Comparison of ENCODE assay signal across 28 mouse cellular contexts in the genomic region with DNA sequence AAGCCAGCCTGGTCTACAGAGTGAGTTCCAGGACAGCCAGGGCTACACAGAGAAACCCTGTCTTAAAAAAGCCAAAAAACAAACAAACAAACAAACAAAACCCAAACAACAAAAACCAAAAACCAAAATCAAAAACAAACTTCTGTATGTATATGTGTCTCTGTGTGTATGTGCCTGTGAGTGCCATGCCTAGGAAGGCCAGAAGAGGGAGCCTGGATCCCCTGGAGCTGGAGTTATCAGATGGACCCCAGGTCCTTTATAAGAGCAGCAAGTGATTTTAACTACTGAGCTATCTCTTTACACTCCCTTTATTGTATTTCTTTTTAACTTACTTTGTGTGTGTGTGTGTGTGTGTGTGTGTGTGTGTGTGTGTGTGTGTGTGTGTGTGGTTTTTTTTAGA. TPM values are rescaled to one million over a fixed set of nuclear protein-coding genes. Genes with fewer than 3 reads are reported as not detected.
DNase-seq lines count a peak whose midpoint lies in the region; ATAC-seq and TF ChIP-seq lines count a peak whose summit lies in the region.
"Had no signal": no experiment of that assay in that cellular context is flagged by ENCODE, and none has a peak within 500 bp of the region (broad histone marks: within the 10 kb centered on the region; RNA-seq: fewer than 3 reads in every experiment).

No protein-coding gene starts in this region.

- H3K4me1 ChIP-seq in kidney, postnatal 0 days (replicated peaks; ENCODE audit: insufficient read depth, low read length): no peaks in the 10 kb centered on the region
- no peaks in the 10 kb centered on the region for H3K4me1 ChIP-seq in midbrain, postnatal 0 days (ENCODE audit: insufficient read depth, low read length)
- H3K4me1 ChIP-seq in midbrain, embryonic 15.5 days: no peaks in the 10 kb centered on the region
- no peaks in the 10 kb centered on the region for H3K4me1 ChIP-seq in forebrain, embryonic 11.5 days (replicated peaks; ENCODE audit: control insufficient read depth, insufficient read depth, low read length)
- H3K4me1 ChIP-seq: liver, embryonic 12.5 days; megakaryocyte, embryonic 14.5 days; neural tube, embryonic 15.5 days; stomach, embryonic 15.5 days had no signal

- 0 out of 2 replicates have a peak, but pooled peaks cover 19% of the 10 kb centered on the region for H3K36me3 ChIP-seq in kidney, postnatal 0 days (ENCODE audit: insufficient read depth, low read length)
- peaks cover 12% of the 10 kb centered on the region; the same call in 1 of the 2 replicates for H3K36me3 ChIP-seq in midbrain, postnatal 0 days (ENCODE audit: insufficient read depth, low read length)
- H3K36me3 ChIP-seq in midbrain, embryonic 15.5 days (replicated peaks): no peaks in the 10 kb centered on the region
- no peaks in the 10 kb centered on the region for H3K36me3 ChIP-seq in forebrain, embryonic 11.5 days (ENCODE audit: control insufficient read depth, insufficient read depth, low read length)
- H3K36me3 ChIP-seq: liver, embryonic 12.5 days had no signal

- no peak overlapping the region for H3K9ac ChIP-seq in kidney, postnatal 0 days (ENCODE audit: low read depth, low read length)
- no peak overlapping the region for H3K9ac ChIP-seq in midbrain, postnatal 0 days (replicated peaks; ENCODE audit: low read length, poor library complexity, severe bottlenecking)
- H3K9ac ChIP-seq in midbrain, embryonic 15.5 days: no peak overlapping the region
- H3K9ac ChIP-seq in forebrain, embryonic 11.5 days (ENCODE audit: low read length): no peak overlapping the region
- H3K9ac ChIP-seq: heart, embryonic 15.5 days; liver, embryonic 12.5 days; neural tube, embryonic 15.5 days; stomach, embryonic 15.5 days had no signal

- no peak for ATAC-seq in kidney, postnatal 0 days (replicated peaks; ENCODE audit: low FRiP score, low read depth)
- ATAC-seq in midbrain, postnatal 0 days (ENCODE audit: low FRiP score): no peak
- no peak for ATAC-seq in midbrain, embryonic 15.5 days (replicated peaks)
- ATAC-seq in forebrain, embryonic 11.5 days (replicated peaks; ENCODE audit: low FRiP score): no peak
- ATAC-seq: hindbrain, embryonic 16.5 days; liver, embryonic 12.5 days had no signal

- H3K27me3 ChIP-seq in kidney, postnatal 0 days (ENCODE audit: insufficient read depth, low read length): no peaks in the 10 kb centered on the region
- H3K27me3 ChIP-seq in midbrain, postnatal 0 days (ENCODE audit: insufficient read depth, low read length): no peaks in the 10 kb centered on the region
- H3K27me3 ChIP-seq in midbrain, embryonic 15.5 days (replicated peaks): no peaks in the 10 kb centered on the region
- H3K27me3 ChIP-seq in forebrain, embryonic 11.5 days (ENCODE audit: control insufficient read depth, insufficient read depth, low read length): no peaks in the 10 kb centered on the region
- H3K27me3 ChIP-seq: heart, embryonic 15.5 days; neural tube, embryonic 15.5 days; stomach, embryonic 15.5 days had no signal

- H3K27ac ChIP-seq in kidney, postnatal 0 days: no peak overlapping the region
- no peak overlapping the region for H3K27ac ChIP-seq in midbrain, postnatal 0 days (ENCODE audit: low read depth, low read length)
- H3K27ac ChIP-seq in midbrain, embryonic 15.5 days: no peak overlapping the region
- H3K27ac ChIP-seq in forebrain, embryonic 11.5 days (ENCODE audit: low read depth, low read length): no peak overlapping the region
- H3K27ac ChIP-seq: heart, embryonic 15.5 days; liver, embryonic 12.5 days; neural tube, embryonic 15.5 days; stomach, embryonic 15.5 days had no signal

- no peak overlapping the region for H3K4me3 ChIP-seq in kidney, postnatal 0 days (replicated peaks; ENCODE audit: low read depth, low read length)
- no peak overlapping the region for H3K4me3 ChIP-seq in midbrain, postnatal 0 days (ENCODE audit: low read depth, low read length)
- H3K4me3 ChIP-seq in midbrain, embryonic 15.5 days: no peak overlapping the region
- no peak overlapping the region for H3K4me3 ChIP-seq in forebrain, embryonic 11.5 days (ENCODE audit: low read depth, low read length)
- H3K4me3 ChIP-seq: heart, embryonic 15.5 days; liver, embryonic 12.5 days; megakaryocyte, embryonic 14.5 days; neural tube, embryonic 15.5 days; stomach, embryonic 15.5 days had no signal

- H3K4me2 ChIP-seq in kidney, postnatal 0 days (ENCODE audit: low read length): no peak overlapping the region
- H3K4me2 ChIP-seq in midbrain, postnatal 0 days (ENCODE audit: low read depth, low read length, poor library complexity, severe bottlenecking): no peak overlapping the region
- no peak overlapping the region for H3K4me2 ChIP-seq in midbrain, embryonic 15.5 days
- H3K4me2 ChIP-seq in forebrain, embryonic 11.5 days (ENCODE audit: low read depth, low read length, severe bottlenecking): no peak overlapping the region
- H3K4me2 ChIP-seq: heart, embryonic 15.5 days; liver, embryonic 12.5 days; neural tube, embryonic 15.5 days; stomach, embryonic 15.5 days had no signal

- H3K9me3 ChIP-seq in kidney, postnatal 0 days (replicated peaks; ENCODE audit: low read length): no peaks in the 10 kb centered on the region
- H3K9me3 ChIP-seq in midbrain, postnatal 0 days (ENCODE audit: low read length): no peaks in the 10 kb centered on the region
- no peaks in the 10 kb centered on the region for H3K9me3 ChIP-seq in midbrain, embryonic 15.5 days
- H3K9me3 ChIP-seq in forebrain, embryonic 11.5 days (ENCODE audit: control insufficient read depth, low read length): no peaks in the 10 kb centered on the region
- H3K9me3 ChIP-seq: heart, embryonic 15.5 days; neural tube, embryonic 15.5 days; stomach, embryonic 15.5 days had no signal

- no peak for DNase-seq in kidney, postnatal 0 days (ENCODE audit: low spot score)
- no peak for DNase-seq in kidney, postnatal 10 days
- DNase-seq in midbrain, postnatal 0 days (ENCODE audit: low spot score): no peak
- peak; percentile 71 for DNase-seq in R1 (ENCODE audit: low read depth, low spot score)
- no peak for DNase-seq in ovary, postnatal 14 days (ENCODE audit: low spot score)
- no peak for DNase-seq in forebrain, embryonic 11.5 days (ENCODE audit: low spot score)
- DNase-seq: adrenal gland, postnatal 25 days; cerebellum, adult 18-20 months; cerebellum, postnatal 25 days; embryo, embryonic 11 days; heart, adult 18-20 months; heart, postnatal 4 days; kidney, adult 2 months; kidney, postnatal 25 days; lung, postnatal 10 days; midbrain, embryonic 14.5 days; right cerebral cortex, postnatal 25 days; thymus, postnatal 14 days had no signal

- TF ChIP-seq CTCF in kidney, postnatal 0 days (IDR thresholded peaks at IDR 0.05; ENCODE audit: low read depth): peak; percentile 38; the same call in 1 of the 2 replicates
- TF ChIP-seq CTCF in midbrain, postnatal 0 days (IDR thresholded peaks at IDR 0.05): 0 out of 2 replicates have a peak, but pooled peaks have one; percentile 19

RNA-seq across cellular contexts. Expression of gene Trpm4, which starts 7.8 kb away (rescaled TPM):
- 14.4 and 15.9 TPM in 2 replicates for polyA plus RNA-seq in kidney, postnatal 0 days (2015; fragmentation: Nextera tagmentation; extraction: Ambion mirVana)
- total RNA-seq in midbrain, postnatal 0 days (2014; rRNA removed): 22.6 and 35.4 TPM in 2 replicates
- 10.4 and 10.7 TPM in 2 replicates for polyA plus RNA-seq in midbrain, postnatal 0 days (2015; fragmentation: Nextera tagmentation; extraction: Ambion mirVana)
- polyA plus RNA-seq in midbrain, embryonic 15.5 days (2015; fragmentation: Nextera tagmentation; extraction: Ambion mirVana): 10.7 and 12.7 TPM in 2 replicates
- 5.6 and 6.8 TPM in 2 replicates for polyA plus RNA-seq in forebrain, embryonic 11.5 days (2014; fragmentation: Nextera tagmentation; extraction: Ambion mirVana)

RNA-seq across cellular contexts. Expression of gene Hrc, which starts 9.3 kb away (rescaled TPM):
- polyA plus RNA-seq in kidney, postnatal 0 days (2015; fragmentation: Nextera tagmentation; extraction: Ambion mirVana): 0.75 and 1.1 TPM in 2 replicates
- 0.33 TPM in 1 of 2 replicates, not detected in the other for total RNA-seq in midbrain, postnatal 0 days (2014; rRNA removed)
- 0.26 and 0.49 TPM in 2 replicates for polyA plus RNA-seq in midbrain, postnatal 0 days (2015; fragmentation: Nextera tagmentation; extraction: Ambion mirVana)
- 0.23 and 0.26 TPM in 2 replicates for polyA plus RNA-seq in midbrain, embryonic 15.5 days (2015; fragmentation: Nextera tagmentation; extraction: Ambion mirVana)
- polyA plus RNA-seq in forebrain, embryonic 11.5 days (2014; fragmentation: Nextera tagmentation; extraction: Ambion mirVana): not detected in 2 replicates
- polyA plus RNA-seq: midbrain, embryonic 14.5 days had no signal

RNA-seq across cellular contexts. Expression of gene Ppfia3, which starts 41.0 kb away (rescaled TPM):
- polyA plus RNA-seq in kidney, postnatal 0 days (2015; fragmentation: Nextera tagmentation; extraction: Ambion mirVana): 4.3 and 5.4 TPM in 2 replicates
- 87.4 and 104 TPM in 2 replicates for total RNA-seq in midbrain, postnatal 0 days (2014; rRNA removed)
- 28.9 and 31.6 TPM in 2 replicates for polyA plus RNA-seq in midbrain, postnatal 0 days (2015; fragmentation: Nextera tagmentation; extraction: Ambion mirVana)
- 29.9 and 31.3 TPM in 2 replicates for polyA plus RNA-seq in midbrain, embryonic 15.5 days (2015; fragmentation: Nextera tagmentation; extraction: Ambion mirVana)
- 11.6 and 13.0 TPM in 2 replicates for polyA plus RNA-seq in forebrain, embryonic 11.5 days (2014; fragmentation: Nextera tagmentation; extraction: Ambion mirVana)

RNA-seq across cellular contexts. Expression of gene Lin7b, which starts 44.6 kb away (rescaled TPM):
- 1.2 and 1.6 TPM in 2 replicates for polyA plus RNA-seq in kidney, postnatal 0 days (2015; fragmentation: Nextera tagmentation; extraction: Ambion mirVana)
- 68.6 and 96.6 TPM in 2 replicates for total RNA-seq in midbrain, postnatal 0 days (2014; rRNA removed)
- 59.9 and 70.3 TPM in 2 replicates for polyA plus RNA-seq in midbrain, postnatal 0 days (2015; fragmentation: Nextera tagmentation; extraction: Ambion mirVana)
- 24.4 TPM in 2 replicates for polyA plus RNA-seq in midbrain, embryonic 15.5 days (2015; fragmentation: Nextera tagmentation; extraction: Ambion mirVana)
- polyA plus RNA-seq in forebrain, embryonic 11.5 days (2014; fragmentation: Nextera tagmentation; extraction: Ambion mirVana): 0.48 and 1.5 TPM in 2 replicates
- total RNA-seq: gastrocnemius, adult 8-10 months had no signal

RNA-seq across cellular contexts. Expression of gene Slc6a21, which starts 48.5 kb away (rescaled TPM):
- not detected in 2 replicates for polyA plus RNA-seq in kidney, postnatal 0 days (2015; fragmentation: Nextera tagmentation; extraction: Ambion mirVana)
- total RNA-seq in midbrain, postnatal 0 days (2014; rRNA removed): not detected in 2 replicates
- not detected in 2 replicates for polyA plus RNA-seq in midbrain, postnatal 0 days (2015; fragmentation: Nextera tagmentation; extraction: Ambion mirVana)
- polyA plus RNA-seq in midbrain, embryonic 15.5 days (2015; fragmentation: Nextera tagmentation; extraction: Ambion mirVana): not detected in 2 replicates
- not detected in 2 replicates for polyA plus RNA-seq in forebrain, embryonic 11.5 days (2014; fragmentation: Nextera tagmentation; extraction: Ambion mirVana)
- total RNA-seq: adrenal gland, postnatal 25 days; gastrocnemius, adult 8-10 months; heart, adult 18-20 months; heart, postnatal 4 days had no signal
- polyA plus RNA-seq: embryonic facial prominence, embryonic 14.5 days; heart, embryonic 15.5 days; hindbrain, embryonic 16.5 days; limb, embryonic 11.5 days; liver, embryonic 12.5 days; midbrain, embryonic 14.5 days; neural tube, embryonic 15.5 days; stomach, embryonic 15.5 days had no signal
